Mouse (Mus musculus) left cerebral cortex, adult 9 months (tissue): ENCODE data around the gene Tmprss11c.
"Not testable (repeated sequence)": the region's sequence is repeated elsewhere in the genome, so short reads cannot be mapped to it uniquely, and the experiment has no call there.

ENCODE experiments used
- DNase-seq, 2 experiments: peaks; one replicate each; pipeline ENCODE4 v3.0.0; 2022; ENCODE audit warnings: low spot score in 2 of 2

The Tmprss11c gene

DNA sequence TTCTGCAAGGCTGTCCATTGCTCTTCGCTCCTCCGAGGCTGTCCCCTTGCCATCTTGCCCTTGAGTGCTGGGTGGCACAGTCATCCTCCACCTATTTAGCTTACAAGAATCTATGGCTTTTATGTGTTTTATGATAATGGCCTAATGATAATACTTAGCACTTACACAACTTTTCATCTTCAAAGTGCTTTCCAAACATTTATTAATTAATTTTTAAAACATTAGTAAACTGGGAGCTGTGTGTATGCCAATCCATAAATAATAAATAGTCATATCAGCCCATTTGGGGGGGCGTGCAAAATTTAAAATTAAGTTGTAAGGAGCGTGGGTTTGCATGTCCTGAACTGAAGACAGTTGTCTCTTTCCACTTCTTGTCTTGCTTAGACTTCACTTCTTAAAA lies at the start of gene Tmprss11c:
TSS of gene Tmprss11c (minus strand) at position 101 of the 400 bp plus-strand sequence.
- no peak for DNase-seq

DNA sequence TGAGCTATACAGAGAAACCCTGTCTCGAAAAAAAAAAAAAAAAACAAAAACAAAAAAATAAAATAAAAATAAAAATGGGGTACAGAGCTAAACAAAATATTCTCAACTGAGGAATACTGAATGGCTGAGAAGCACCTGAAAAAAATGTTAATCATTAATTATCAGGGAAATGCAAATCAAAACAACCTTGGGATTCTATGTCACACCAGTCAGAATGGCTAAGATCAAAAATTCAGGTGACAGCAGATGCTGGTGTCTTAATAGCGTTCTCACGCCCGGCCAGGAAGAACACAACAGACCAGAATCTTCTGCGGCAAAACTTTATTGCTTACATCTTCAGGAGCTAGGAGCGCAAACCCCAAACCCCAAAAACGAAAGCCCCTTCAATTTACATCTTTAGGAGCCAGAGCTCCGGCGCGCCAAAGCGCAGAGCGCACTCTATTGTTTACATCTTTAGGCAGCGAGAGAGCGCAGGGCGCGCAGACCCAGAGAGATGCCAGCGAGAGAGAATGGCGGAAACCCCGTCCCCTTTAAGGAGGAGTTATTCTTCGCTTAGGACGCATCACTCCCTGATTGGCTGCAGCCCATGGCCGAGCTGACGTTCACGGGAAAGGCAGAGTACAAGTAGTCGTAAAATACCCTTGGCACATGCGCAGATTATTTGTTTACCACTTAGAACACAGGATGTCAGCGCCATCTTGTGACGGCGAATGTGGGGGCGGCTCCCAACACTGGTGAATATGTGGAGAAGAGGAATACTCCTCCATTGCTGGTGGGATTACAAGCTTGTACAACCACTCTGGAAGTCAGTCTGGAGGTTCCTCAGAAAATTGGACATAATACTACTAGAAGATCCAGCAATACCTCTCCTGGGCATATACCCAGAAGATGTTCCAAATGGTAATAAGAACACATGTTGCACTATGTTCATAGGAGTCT lies 29.2 kb upstream of the Tmprss11c start:
- not testable (repeated sequence) for DNase-seq

DNA sequence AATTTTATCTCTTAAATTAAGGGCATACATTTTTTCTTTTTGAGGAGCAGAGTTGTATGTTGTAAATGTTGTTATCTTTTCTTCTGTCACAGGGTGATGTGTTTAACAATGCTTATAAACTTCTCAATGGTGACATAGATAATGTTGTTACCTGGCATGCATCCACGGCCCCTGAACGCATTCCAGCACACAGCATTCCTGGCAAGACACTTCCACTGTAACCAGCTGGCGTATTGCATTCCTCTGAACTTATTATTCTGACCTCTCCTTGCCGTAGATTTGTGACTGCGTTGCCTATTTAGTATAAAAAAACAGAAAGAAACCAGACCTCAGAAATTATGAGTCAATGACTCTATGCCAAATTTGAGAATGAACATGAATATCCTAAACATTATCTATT lies 17.0 kb upstream of the Tmprss11c start:
- no peak for DNase-seq

DNA sequence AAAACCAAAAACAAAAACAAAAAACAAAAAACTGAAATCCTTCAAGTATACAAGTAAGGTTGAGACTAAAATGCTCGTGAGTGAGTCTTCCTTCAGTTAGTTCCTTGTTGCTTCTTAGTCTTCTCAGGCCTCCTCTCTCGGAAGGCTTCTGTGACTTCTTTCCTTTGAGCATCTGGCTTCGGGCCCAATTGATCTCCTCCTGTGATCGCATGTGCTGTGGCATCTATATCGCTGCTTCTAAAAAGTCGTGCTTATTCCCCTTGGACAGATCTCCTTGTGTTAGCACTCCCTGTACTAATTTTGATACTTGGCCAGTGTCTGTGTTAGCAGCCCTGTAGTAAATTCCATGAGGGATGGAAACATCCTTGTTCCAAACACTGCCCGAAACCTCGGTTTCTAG lies 14.8 kb upstream of the Tmprss11c start:
- no peak for DNase-seq

DNA sequence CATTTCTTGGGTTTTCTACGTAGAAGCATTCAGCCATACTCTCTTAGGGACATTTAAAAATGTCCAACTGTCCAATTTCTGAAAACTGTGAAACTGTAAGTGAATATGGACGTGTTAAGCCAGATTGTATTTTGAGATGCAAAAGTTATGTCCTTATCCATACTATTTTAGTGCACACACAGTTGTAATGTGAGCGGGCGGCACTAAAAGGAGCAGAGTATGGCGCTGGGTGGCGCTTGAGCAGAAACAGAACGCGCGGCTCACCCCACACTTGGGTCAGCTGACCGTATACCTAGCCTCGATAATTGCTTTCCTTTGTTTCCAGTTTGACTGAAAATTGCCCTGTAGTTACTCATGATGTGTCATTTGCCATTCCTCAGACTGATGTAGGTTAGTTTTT lies 42.5 kb downstream of the Tmprss11c start:
- DNase-seq = no peak

DNA sequence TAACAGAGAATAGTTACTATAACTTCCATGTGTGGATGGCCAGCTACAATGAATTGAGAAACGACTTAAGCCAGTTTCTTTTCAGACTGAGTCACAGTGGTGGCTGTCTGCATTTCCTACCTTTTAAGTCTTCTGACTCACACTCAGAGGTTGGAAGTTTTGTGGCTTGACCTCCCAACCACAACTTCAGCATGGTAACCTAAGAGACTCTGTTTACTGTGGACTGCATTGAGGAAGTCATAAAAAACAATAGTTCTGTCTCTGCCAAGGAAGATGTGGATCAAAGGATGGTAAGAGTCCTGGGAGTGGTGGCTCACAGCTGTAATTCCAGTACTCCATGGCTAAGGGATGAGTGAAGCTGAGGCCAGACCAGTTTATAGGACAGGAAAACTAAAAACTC lies 44.2 kb downstream of the Tmprss11c start:
- no peak for DNase-seq

DNA sequence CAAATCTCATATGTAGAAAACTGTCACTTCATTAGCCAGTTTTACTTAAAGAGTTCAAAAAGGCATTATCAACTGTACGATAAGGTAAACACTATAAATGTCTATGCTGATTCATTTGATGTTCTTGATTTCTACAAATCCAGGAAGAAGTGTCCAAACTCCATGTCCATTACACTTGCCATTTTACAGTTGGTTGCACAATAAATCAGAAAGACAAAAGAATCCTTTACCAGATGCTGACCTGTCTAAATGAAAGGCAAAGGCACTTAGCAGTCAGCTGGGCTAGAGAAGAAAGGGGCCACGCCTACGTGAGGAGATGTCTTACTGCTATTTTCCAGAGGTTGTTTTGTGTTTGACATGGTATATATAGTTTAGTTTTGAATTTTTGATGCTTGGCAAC lies 44.8 kb downstream of the Tmprss11c start:
- no peak for DNase-seq

DNA sequence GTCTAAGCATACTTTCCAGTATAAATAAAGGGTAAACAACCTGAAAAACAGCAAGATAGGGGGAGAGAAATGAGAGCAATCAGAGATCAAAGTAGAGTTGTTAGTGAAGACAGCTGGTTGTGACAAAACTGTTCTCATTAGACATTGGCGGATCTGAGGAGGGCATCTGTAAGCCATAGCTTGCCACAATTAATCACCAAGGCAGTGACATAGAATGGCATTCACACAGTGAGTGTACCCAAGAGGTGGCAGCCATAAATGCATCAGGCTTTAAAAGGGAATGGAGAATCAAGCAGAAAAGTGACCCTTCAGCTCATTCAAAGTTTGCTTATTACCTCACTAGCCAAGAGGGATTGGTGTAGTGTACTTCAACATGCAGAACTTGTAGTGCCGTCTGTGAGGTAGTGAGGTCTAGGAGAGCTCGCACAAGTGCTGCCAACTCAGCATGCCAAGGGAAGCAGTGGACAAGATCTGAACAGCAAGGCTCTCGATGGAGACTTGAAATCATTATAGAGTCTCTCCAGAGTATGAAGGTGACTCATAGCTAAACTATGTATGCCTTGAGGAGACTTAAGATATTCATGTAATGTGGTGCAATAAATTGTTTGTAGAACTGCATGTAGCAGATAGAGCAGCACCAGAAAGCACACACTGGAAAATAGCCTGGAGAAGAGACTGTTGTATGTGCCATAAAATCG lies 61.8 kb downstream of the Tmprss11c start:
- DNase-seq = no peak

DNA sequence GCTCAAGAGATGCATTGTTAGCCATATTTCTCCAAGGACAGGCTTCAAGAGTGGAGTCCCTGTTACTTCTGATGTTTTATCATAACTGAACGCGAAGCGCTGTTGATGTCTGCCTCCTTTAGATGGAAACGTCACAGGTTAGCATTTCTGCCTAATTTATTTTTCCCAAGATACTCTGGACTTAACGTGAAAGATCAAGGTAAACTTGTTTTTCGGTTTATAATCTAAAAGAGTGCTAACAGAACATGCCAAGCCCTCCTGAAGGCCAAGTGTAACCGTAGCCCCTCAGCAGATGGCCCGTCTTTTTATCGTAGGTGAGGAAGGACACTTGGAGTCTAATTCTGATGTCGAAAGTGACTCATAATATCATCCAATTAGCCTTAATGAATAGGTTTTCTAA lies 91.3 kb downstream of the Tmprss11c start, which contains the start of gene Gnrhr:
TSS of gene Gnrhr (minus strand) at position 101 of the 400 bp plus-strand sequence.
- DNase-seq = no peak

DNA sequence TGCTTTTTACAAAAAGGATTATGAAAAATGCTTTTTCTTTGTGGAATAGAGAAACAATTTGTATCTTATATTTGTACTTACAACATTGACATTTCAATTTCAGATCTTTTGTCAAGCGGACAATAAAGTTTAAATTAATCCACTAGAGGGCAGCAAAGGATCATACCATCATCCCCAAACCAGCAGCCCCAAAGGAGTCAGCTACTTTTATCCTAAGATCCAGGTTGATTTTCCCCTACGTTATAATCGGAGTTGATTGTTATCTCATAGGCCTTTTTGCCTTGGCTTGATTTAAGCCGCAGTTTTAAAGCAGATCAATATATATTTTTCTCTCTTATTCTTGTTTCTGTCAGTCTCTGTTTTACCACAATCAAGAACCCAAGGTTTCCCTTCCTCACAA lies 97.8 kb downstream of the Tmprss11c start:
- no peak for DNase-seq

DNA sequence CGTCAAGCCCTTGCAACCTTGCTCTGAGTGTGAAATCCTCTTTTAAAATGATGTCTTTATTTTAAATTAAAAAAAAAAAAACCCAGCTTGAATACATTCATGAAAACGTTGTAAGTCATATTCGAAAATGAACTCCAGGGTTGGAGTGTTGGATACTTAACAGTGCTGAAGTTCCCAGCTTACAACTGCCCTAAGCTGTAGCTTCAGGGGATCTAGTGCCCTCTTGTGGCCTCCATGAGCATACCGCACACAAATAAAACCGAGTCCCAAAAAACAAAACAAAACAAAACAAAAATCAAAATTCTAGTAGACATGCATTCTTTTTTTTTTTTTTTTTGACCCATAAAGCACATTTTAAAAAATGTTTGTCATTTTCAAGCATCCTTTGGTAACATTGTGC lies 98.3 kb downstream of the Tmprss11c start:
- DNase-seq = no peak

DNA sequence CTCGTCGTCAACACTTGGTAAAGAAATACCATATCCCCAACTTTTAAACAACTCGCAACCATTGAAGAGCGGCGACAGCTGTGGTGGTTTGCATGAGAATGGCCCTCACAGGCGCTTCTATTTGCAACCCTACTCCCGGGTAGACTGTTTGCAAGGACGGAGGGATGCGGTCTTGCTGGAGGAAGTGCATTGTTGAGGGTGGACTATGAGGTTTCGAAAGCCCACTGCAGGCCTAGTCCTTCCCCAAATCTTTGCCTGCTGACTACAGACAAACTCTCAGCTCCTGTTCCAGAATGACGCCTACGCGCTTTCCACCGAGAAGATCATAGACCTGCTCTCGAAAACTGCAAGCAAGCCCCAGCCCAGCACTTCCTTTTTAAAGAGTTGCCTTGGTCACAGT lies 98.8 kb downstream of the Tmprss11c start:
- peak in 1 of 2 experiments; percentile 6 for DNase-seq

DNA sequence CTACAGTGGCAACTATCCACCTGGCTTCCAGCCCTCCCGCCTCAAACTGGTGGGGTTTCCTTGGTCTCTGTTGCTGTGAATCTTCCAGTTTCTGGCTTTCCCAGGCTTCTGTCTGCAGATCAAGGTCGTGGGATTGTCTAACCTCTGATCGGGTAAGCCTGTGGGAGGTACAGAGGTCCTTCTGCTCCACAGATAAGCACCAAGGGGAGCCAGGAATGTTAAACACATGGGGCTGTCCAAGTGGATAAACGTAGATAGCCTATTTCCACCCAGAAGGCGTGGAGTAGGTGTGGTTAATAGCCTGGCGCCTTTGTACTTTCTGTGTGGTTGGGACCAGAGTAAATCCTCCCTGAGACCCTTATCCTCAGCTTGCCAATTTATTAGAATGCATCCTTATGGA lies 101.7 kb downstream of the Tmprss11c start:
- no peak for DNase-seq
